Mouse (Mus musculus) forebrain, postnatal 0 days (tissue): ENCODE data around the gene Mettl7a2. TPM values are rescaled to one million over a fixed set of nuclear protein-coding genes. Genes with fewer than 3 reads are reported as not detected.

Source experiments
- ATAC-seq: fragments of 200-750 bp; cut with Nextera tagmentation; 2 replicates; pipeline ENCODE4 v1.8.0; 2017; ENCODE audit warnings: mild to moderate bottlenecking, moderate library complexity
- DNase-seq: peaks from one replicate; pipeline ENCODE4 v3.0.0-alpha.2; 2015
- H3K27ac ChIP-seq: fragments of 300-500 bp; sonication (generic); 2 replicates; pipeline ENCODE4 v1.5.1; 2014; ENCODE audit warnings: low read depth, mild to moderate bottlenecking, antibody characterized with exemption, low read length, moderate library complexity, mixed read lengths
- H3K27me3 ChIP-seq: fragments of 300-500 bp; sonication (generic); 2 replicates; pipeline ENCODE4 v1.6.1; 2014; ENCODE audit warnings: mild to moderate bottlenecking, low read length, mixed read lengths; ENCODE audit not compliant: insufficient read depth
- H3K36me3 ChIP-seq: fragments of 300-500 bp; sonication (generic); 2 replicates; pipeline ENCODE4 v1.6.1; 2014; ENCODE audit warnings: mild to moderate bottlenecking, moderate library complexity; ENCODE audit not compliant: insufficient read depth
- H3K4me1 ChIP-seq: fragments of 300-500 bp; sonication (generic); 2 replicates; pipeline ENCODE4 v1.6.1; 2014; ENCODE audit warnings: antibody characterized with exemption; ENCODE audit not compliant: insufficient read depth
- H3K4me2 ChIP-seq: fragments of 300-500 bp; sonication (generic); 2 replicates; pipeline ENCODE4 v1.6.1; 2014; ENCODE audit warnings: low read depth, mild to moderate bottlenecking, moderate library complexity
- H3K4me3 ChIP-seq: fragments of 300-500 bp; sonication (generic); 2 replicates; pipeline ENCODE4 v1.5.1; 2014; ENCODE audit warnings: low read depth, low read length, mixed read lengths
- H3K9ac ChIP-seq: fragments of 300-500 bp; sonication (generic); 2 replicates; pipeline ENCODE4 v1.6.1; 2014; ENCODE audit warnings: mild to moderate bottlenecking
- H3K9me3 ChIP-seq: fragments of 300-500 bp; sonication (generic); 2 replicates; pipeline ENCODE4 v1.6.1; 2016; ENCODE audit warnings: low read length
- CTCF ChIP-seq: sonication (generic); IDR thresholded peaks from 2 replicates; pipeline ENCODE4 v1.5.1; 2016; ENCODE audit warnings: antibody characterized with exemption, control low read depth, low read depth
- WGBS: fragments of 180-500 bp; shearing (Covaris S2); extraction: QIAGEN DNeasy Blood & Tissue Kit; methylation state at CpG from one replicate; pipeline ENCODE4 v1.1.7; 2014; 5-methylcytosine and 5-hydroxymethylcytosine counted together
- polyA plus RNA-seq: library from polyadenylated mRNA; unstranded; fragments of >200 nt; fragmentation: Nextera tagmentation; extraction: Ambion mirVana; gene quantifications from 2 replicates; pipeline ENCODE4 v1.2.1, GENCODE M21; 2015
- total RNA-seq: library from RNA; depleted of rRNA; stranded (reverse); fragments of >200 nt; gene quantifications from 2 replicates; pipeline ENCODE4 v1.2.3, GENCODE M21; 2014

Gene Mettl7a2
- total and polyA plus RNA-seq, 2 experiments from 2014 or later = not detected

DNA sequence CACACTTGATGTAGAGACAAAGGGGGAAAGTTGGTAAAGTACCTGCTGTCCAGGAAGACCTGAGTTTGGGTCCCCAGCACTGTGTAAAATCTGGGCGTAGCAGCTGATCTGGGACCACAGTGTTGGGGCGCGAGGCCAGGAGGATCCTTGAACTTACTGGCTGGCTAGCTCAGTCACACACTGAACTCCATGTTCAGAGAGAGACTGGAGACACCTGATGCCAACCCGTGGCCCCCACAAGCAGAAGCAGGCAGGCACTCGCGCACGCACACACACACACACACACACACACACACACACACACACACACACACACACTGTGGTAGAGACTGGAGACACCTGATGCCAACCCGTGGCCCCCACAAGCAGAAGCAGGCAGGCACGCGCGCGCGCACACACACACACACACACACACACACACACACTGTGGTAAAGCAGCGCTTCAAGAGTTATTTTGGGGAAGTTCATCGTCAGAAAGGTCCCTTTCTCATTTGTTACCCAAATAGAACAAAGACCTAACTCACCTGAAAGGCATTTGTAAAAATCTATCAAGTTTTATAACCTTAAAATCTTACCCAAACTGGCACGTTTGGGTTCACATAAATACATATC, 35.3 kb downstream of the Mettl7a2 start:
- H3K27me3 ChIP-seq = no peaks in the 10 kb centered on the region
- no peak for TF ChIP-seq CTCF
- H3K9ac ChIP-seq = no peak overlapping the region
- no peaks in the 10 kb centered on the region for H3K9me3 ChIP-seq
- no peak for ATAC-seq
- H3K36me3 ChIP-seq = peaks cover 11% of the 10 kb centered on the region; the same call in 1 of the 2 replicates
- H3K4me3 ChIP-seq = no peak overlapping the region
- no peak overlapping the region for H3K4me2 ChIP-seq
- 88% methylated on average over 16 of the region's 16 CpGs for WGBS
- no peak for DNase-seq
- H3K4me1 ChIP-seq = no peaks in the 10 kb centered on the region
- H3K27ac ChIP-seq = no peak overlapping the region

DNA sequence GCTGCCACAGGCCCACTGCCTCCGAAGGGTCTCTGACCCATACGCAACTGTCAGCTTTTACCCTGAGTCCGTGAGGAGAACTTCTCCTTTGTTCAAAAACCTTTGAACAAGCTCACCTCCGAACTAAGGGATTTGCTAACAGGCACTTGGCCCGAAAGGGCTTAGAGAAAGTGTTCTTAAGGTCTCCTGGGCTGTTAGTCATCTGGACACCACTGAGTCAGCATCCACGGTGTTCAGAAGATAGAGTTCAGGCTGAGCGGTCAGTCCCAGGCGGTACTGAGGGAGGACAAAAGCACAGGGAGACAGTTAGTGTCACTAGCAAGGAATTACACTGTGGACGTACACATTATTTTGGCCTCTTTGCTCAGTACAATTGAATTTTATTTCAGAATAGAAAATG, 35.9 kb downstream of the Mettl7a2 start:
- DNase-seq = no peak
- Histone ChIP-seq H3K27ac (no peak overlapping the region), H3K9me3 (no peaks in the 10 kb centered on the region), H3K9ac (no peak overlapping the region), H3K27me3 (no peaks in the 10 kb centered on the region), H3K4me3 (no peak overlapping the region), H3K36me3 (peaks cover 17% of the 10 kb centered on the region; the same call in 1 of the 2 replicates), H3K4me2 (no peak overlapping the region), H3K4me1 (no peaks in the 10 kb centered on the region)
- TF ChIP-seq CTCF = no peak
- ATAC-seq = no peak
- 58% methylated on average over 9 of the region's 9 CpGs for WGBS

DNA sequence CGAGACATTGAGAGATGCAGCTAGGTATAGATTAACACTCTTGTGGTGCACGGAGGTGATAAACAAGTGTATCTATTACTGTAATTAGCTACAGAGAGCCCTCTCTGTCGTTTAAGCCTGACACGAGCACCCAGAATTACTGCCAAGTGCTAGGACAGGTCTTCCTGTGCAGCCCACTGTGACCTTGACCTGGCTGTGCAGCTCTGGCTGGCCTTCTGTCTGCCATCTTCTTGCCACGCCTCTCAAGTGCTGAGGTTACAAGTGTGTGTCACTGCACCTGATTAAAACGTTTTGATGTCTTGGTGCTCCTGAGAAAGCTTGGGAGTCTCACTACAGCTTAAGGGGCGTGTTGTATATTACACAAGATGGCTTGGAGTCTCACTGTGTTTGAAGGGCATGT, 38.1 kb downstream of the Mettl7a2 start:
- 81% methylated on average over 7 of the region's 7 CpGs for WGBS
- H3K9ac ChIP-seq = no peak overlapping the region
- no peaks in the 10 kb centered on the region for H3K9me3 ChIP-seq
- peaks cover 36% of the 10 kb centered on the region for H3K36me3 ChIP-seq
- H3K27ac ChIP-seq = no peak overlapping the region
- ATAC-seq (no peak), DNase-seq (no peak)
- no peaks in the 10 kb centered on the region for H3K27me3 ChIP-seq
- no peak overlapping the region for H3K4me3 ChIP-seq
- TF ChIP-seq CTCF = no peak
- H3K4me2 ChIP-seq = no peak overlapping the region
- no peaks in the 10 kb centered on the region for H3K4me1 ChIP-seq

DNA sequence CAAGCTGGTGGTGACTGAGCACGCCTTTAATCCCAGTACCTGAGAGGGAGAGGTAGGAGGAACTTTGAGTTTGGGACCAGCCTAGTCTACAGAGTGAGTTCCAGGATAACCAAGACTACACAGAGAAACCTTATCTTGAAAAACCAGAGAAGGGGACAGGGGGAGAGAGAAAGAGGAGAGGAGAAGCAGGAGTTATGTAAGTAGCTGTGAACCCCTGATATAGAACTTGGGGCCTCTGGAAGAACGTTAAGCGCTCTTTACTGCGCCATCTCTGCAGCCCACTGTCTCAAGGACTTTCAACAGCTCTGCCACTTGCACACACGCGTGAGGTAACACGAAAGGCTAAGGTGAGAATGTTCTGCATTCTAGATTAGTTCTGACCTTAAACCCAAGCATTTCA, 38.6 kb downstream of the Mettl7a2 start:
- WGBS = 97% methylated on average over 7 of the region's 7 CpGs
- TF ChIP-seq CTCF = no peak

DNA sequence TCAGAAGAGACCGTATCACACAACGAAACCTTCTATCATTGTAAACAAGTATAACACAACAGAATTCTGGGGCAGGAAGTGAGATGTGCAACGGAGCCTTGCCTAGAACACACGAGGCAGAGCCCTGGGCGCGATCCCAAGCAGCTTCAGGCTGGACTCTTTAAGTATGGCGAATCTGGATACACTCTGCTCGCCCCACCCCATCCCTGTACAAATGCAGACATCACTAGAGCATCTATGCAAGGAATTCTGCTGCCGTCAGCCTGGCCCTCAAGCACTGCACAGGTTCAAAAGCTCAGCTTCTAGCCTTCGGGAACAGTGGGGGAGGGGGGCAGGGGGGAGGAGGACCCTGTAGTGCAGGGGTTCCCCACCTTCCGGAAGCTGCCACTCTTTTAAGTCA, 40.0 kb downstream of the Mettl7a2 start:
- Histone ChIP-seq H3K27me3 (no peaks in the 10 kb centered on the region), H3K4me2 (no peak overlapping the region), H3K9ac (no peak overlapping the region), H3K9me3 (no peaks in the 10 kb centered on the region), H3K27ac (no peak overlapping the region), H3K4me3 (no peak overlapping the region), H3K4me1 (no peaks in the 10 kb centered on the region), H3K36me3 (peaks cover 56% of the 10 kb centered on the region)
- no peak for DNase-seq
- WGBS = 85% methylated on average over 11 of the region's 11 CpGs
- no peak for TF ChIP-seq CTCF
- ATAC-seq = no peak

More for the DNA sequence above, 38.6 kb downstream of the Mettl7a2 start:
- DNase-seq (no peak), ATAC-seq (no peak)
- no peak overlapping the region for H3K4me3 ChIP-seq
- H3K4me2 ChIP-seq = no peak overlapping the region
- peaks cover 41% of the 10 kb centered on the region for H3K36me3 ChIP-seq
- no peak overlapping the region for H3K27ac ChIP-seq
- no peak overlapping the region for H3K9ac ChIP-seq
- no peaks in the 10 kb centered on the region for H3K4me1 ChIP-seq
- no peaks in the 10 kb centered on the region for H3K9me3 ChIP-seq
- no peaks in the 10 kb centered on the region for H3K27me3 ChIP-seq

DNA sequence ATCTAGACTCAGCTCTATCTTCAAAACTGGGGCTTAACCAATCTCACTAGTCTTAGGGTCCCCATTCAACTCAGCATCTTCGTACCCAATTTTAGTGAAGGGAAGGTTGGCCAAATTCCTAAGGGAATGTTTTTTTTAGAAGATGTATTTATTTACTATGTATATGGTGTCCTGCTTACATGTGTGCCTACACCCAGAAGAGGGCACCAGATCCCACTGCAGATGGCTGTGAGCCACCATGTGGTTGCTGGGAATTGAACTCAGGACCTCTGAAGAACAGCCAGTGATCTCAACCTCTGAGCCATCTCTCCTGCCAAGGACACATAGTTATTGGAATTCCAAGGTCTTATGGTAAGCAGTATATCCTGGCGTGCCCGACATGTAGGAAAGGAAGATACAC, 42.6 kb downstream of the Mettl7a2 start:
- Histone ChIP-seq H3K27ac (no peak overlapping the region), H3K36me3 (peaks cover 78% of the 10 kb centered on the region), H3K4me2 (no peak overlapping the region), H3K4me3 (no peak overlapping the region), H3K9ac (no peak overlapping the region), H3K4me1 (no peaks in the 10 kb centered on the region), H3K27me3 (no peaks in the 10 kb centered on the region), H3K9me3 (no peaks in the 10 kb centered on the region)
- 98% methylated on average over 3 of the region's 3 CpGs for WGBS
- no peak for DNase-seq
- ATAC-seq = no peak
- TF ChIP-seq CTCF = 0 out of 2 replicates have a peak, but pooled peaks have one; percentile 4

DNA sequence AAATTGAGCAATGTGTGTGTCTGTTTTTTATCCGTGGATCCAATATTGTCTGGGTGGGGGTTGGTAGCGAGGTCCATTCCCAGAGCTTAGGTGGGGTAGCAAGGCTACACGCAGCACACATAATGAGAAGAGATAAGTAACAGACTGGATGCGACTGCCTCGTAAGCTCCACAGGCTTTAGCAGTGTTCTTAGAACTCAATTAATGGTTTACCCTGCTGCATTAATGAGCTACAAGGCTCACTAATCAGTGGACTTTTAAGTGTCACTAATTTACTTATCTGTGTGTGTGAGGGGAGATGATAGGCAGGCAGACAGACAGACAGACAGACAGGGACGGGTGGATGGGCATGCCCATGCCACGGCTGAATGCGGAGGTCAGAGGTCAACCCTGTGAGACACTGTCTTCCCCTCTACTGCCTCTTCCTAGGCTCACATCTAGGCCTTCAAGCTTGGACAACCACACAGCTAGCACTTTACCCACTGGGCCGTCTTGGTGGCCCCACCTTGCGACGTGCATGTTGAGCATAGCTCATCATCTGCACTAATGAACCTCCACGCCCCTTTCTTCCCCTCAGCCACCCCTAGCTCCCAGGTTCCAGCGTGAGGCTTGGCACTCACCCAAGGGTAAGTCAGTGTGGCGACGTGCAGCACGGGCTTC, 47.7 kb downstream of the Mettl7a2 start:
- Histone ChIP-seq H3K4me2 (no peak overlapping the region), H3K4me3 (no peak overlapping the region), H3K36me3 (peaks cover 90% of the 10 kb centered on the region), H3K9me3 (no peaks in the 10 kb centered on the region), H3K27me3 (no peaks in the 10 kb centered on the region), H3K27ac (no peak overlapping the region), H3K4me1 (no peaks in the 10 kb centered on the region), H3K9ac (no peak overlapping the region)
- no peak for DNase-seq
- 81% methylated on average over 16 of the region's 16 CpGs for WGBS
- TF ChIP-seq CTCF = no peak
- no peak for ATAC-seq
